Comparison of ENCODE assay signal across 14 mouse cellular contexts in the genomic region with DNA sequence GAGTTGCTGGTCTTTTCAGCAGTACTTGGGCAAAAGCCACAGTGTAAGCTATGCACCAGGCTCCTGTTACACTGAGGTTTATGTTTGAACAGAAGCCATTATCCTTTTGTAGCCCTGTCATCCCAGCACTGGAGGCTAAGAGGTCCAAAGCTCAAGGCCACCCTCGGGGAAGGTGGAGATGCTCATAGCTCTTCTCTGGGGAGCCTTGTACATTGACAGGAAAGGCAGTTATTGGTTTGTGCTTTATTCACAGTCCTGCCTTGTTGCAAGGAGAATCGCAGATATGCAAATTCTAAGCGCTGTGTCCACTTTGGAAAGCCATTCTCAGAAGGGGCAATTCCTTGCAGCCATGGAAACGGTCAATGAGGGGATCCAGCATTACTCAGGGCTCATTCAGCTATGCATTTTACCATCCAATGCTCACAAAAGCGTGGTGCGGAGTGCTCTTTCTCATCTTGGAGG.
A peak's percentile ranks its signal among the peaks of the same experiment; 100 is the strongest.
DNase-seq lines count a peak whose midpoint lies in the region; ATAC-seq lines count a peak whose summit lies in the region.
"Had no signal": no experiment of that assay in that cellular context is flagged by ENCODE, and none has a peak within 500 bp of the region (broad histone marks: within the 10 kb centered on the region; RNA-seq: fewer than 3 reads in every experiment).

No protein-coding gene starts in this region.

- H3K9me3 ChIP-seq in heart, embryonic 16.5 days (replicated peaks; ENCODE audit: control insufficient read depth, low read length), result no peaks in the 10 kb centered on the region
- no peaks in the 10 kb centered on the region for H3K9me3 ChIP-seq in heart, embryonic 11.5 days (replicated peaks; ENCODE audit: control insufficient read depth, low read length)
- no peaks in the 10 kb centered on the region for H3K9me3 ChIP-seq in forebrain, embryonic 16.5 days (ENCODE audit: control insufficient read depth, low read length)
- H3K9me3 ChIP-seq in midbrain, embryonic 10.5 days (replicated peaks), result no peaks in the 10 kb centered on the region
- H3K9me3 ChIP-seq in neural tube, embryonic 14.5 days (ENCODE audit: control insufficient read depth, low read length), result no peaks in the 10 kb centered on the region
- H3K9me3 ChIP-seq in kidney, embryonic 14.5 days (ENCODE audit: control insufficient read depth, low read length), result no peaks in the 10 kb centered on the region
- H3K9me3 ChIP-seq: heart, embryonic 12.5 days; liver, embryonic 12.5 days had no signal

- H3K27ac ChIP-seq in heart, embryonic 16.5 days (ENCODE audit: low read length), result peak overlapping the region; percentile 91
- no peak overlapping the region for H3K27ac ChIP-seq in heart, embryonic 11.5 days (ENCODE audit: low read depth, low read length)
- peak overlapping the region; percentile 66 for H3K27ac ChIP-seq in forebrain, embryonic 16.5 days (ENCODE audit: low read length)
- peak overlapping the region; percentile 82 for H3K27ac ChIP-seq in midbrain, embryonic 10.5 days (replicated peaks)
- H3K27ac ChIP-seq in neural tube, embryonic 14.5 days (ENCODE audit: low read depth, low read length), result no peak overlapping the region
- no peak overlapping the region for H3K27ac ChIP-seq in kidney, embryonic 14.5 days (ENCODE audit: low read depth, low read length)
- H3K27ac ChIP-seq: liver, embryonic 12.5 days; macrophage had no signal

- no peak overlapping the region for H3K4me3 ChIP-seq in heart, embryonic 16.5 days (ENCODE audit: low read length)
- H3K4me3 ChIP-seq in heart, embryonic 11.5 days (ENCODE audit: low read depth, low read length), result no peak overlapping the region
- no peak overlapping the region for H3K4me3 ChIP-seq in forebrain, embryonic 16.5 days (replicated peaks; ENCODE audit: low read length)
- no peak overlapping the region for H3K4me3 ChIP-seq in midbrain, embryonic 10.5 days
- H3K4me3 ChIP-seq in neural tube, embryonic 14.5 days (ENCODE audit: low read depth, low read length), result no peak overlapping the region
- no peak overlapping the region for H3K4me3 ChIP-seq in kidney, embryonic 14.5 days (ENCODE audit: low read length)
- H3K4me3 ChIP-seq: heart, embryonic 12.5 days; liver, embryonic 12.5 days had no signal

- 89% methylated on average over 6 of the region's 6 CpGs for WGBS in heart, embryonic 16.5 days
- WGBS in heart, embryonic 11.5 days (ENCODE audit: insufficient replicate concordance), result 84% methylated on average over 6 of the region's 6 CpGs
- WGBS in forebrain, embryonic 16.5 days, result 25% methylated on average over 6 of the region's 6 CpGs
- 37% methylated on average over 6 of the region's 6 CpGs for WGBS in midbrain, embryonic 10.5 days
- WGBS in neural tube, embryonic 14.5 days, result 17% methylated on average over 6 of the region's 6 CpGs
- 68% methylated on average over 6 of the region's 6 CpGs for WGBS in kidney, embryonic 14.5 days

- peaks cover 29% of the 10 kb centered on the region for H3K4me1 ChIP-seq in heart, embryonic 16.5 days (ENCODE audit: control insufficient read depth, insufficient read depth, low read length)
- H3K4me1 ChIP-seq in heart, embryonic 11.5 days (ENCODE audit: control insufficient read depth, insufficient read depth, low read length), result peaks cover 9% of the 10 kb centered on the region
- peaks cover 25% of the 10 kb centered on the region for H3K4me1 ChIP-seq in forebrain, embryonic 16.5 days (replicated peaks; ENCODE audit: control insufficient read depth, insufficient read depth, low read length)
- H3K4me1 ChIP-seq in midbrain, embryonic 10.5 days, result peaks cover 42% of the 10 kb centered on the region
- H3K4me1 ChIP-seq in neural tube, embryonic 14.5 days (ENCODE audit: control insufficient read depth, insufficient read depth, low read length), result peaks cover 9% of the 10 kb centered on the region; the same call in 1 of the 2 replicates
- H3K4me1 ChIP-seq in kidney, embryonic 14.5 days (ENCODE audit: control insufficient read depth, insufficient read depth, low read length), result no peaks in the 10 kb centered on the region
- H3K4me1 ChIP-seq: liver, embryonic 12.5 days had no signal

- ATAC-seq in heart, embryonic 16.5 days (replicated peaks; ENCODE audit: extremely low read depth, insufficient read depth, low FRiP score), result no peak
- no peak for ATAC-seq in heart, embryonic 11.5 days (replicated peaks; ENCODE audit: insufficient number of reproducible peaks, low FRiP score, low TSS enrichment)
- ATAC-seq in forebrain, embryonic 16.5 days, result peak; percentile 19; the same call in 1 of the 2 replicates
- peak; percentile 49; the same call in 1 of the 2 replicates for ATAC-seq in neural tube, embryonic 14.5 days (ENCODE audit: low read depth)
- ATAC-seq in kidney, embryonic 14.5 days (ENCODE audit: low FRiP score, low TSS enrichment), result no peak
- ATAC-seq: liver, embryonic 12.5 days had no signal

- H3K27me3 ChIP-seq in heart, embryonic 16.5 days (ENCODE audit: control insufficient read depth, insufficient read depth, low read length), result no peaks in the 10 kb centered on the region
- no peaks in the 10 kb centered on the region for H3K27me3 ChIP-seq in heart, embryonic 11.5 days (ENCODE audit: control insufficient read depth, insufficient read depth, low read length)
- H3K27me3 ChIP-seq in forebrain, embryonic 16.5 days (replicated peaks; ENCODE audit: control insufficient read depth, insufficient read depth, low read length), result no peaks in the 10 kb centered on the region
- H3K27me3 ChIP-seq in midbrain, embryonic 10.5 days (ENCODE audit: low read depth, poor library complexity, severe bottlenecking), result no peaks in the 10 kb centered on the region
- H3K27me3 ChIP-seq in neural tube, embryonic 14.5 days (ENCODE audit: control insufficient read depth, insufficient read depth, low read length), result no peaks in the 10 kb centered on the region
- no peaks in the 10 kb centered on the region for H3K27me3 ChIP-seq in kidney, embryonic 14.5 days (ENCODE audit: control insufficient read depth, insufficient read depth, low read length)
- H3K27me3 ChIP-seq: heart, embryonic 12.5 days; liver, embryonic 12.5 days had no signal

- peak overlapping the region; percentile 28 for H3K9ac ChIP-seq in heart, embryonic 16.5 days (ENCODE audit: low read length)
- no peak overlapping the region for H3K9ac ChIP-seq in heart, embryonic 11.5 days (ENCODE audit: low read depth, low read length)
- no peak overlapping the region for H3K9ac ChIP-seq in forebrain, embryonic 16.5 days (replicated peaks; ENCODE audit: low read depth, low read length)
- H3K9ac ChIP-seq in neural tube, embryonic 14.5 days (replicated peaks; ENCODE audit: low read depth, low read length), result no peak overlapping the region
- H3K9ac ChIP-seq in kidney, embryonic 14.5 days (ENCODE audit: low read depth, low read length), result no peak overlapping the region
- H3K9ac ChIP-seq: heart, embryonic 12.5 days; liver, embryonic 12.5 days had no signal

- peak; percentile 45 for DNase-seq in midbrain, embryonic 10.5 days (ENCODE audit: low spot score)
- no peak for DNase-seq in layer of hippocampus, adult 9-10 months (ENCODE audit: low spot score)
- no peak for DNase-seq in left cerebral cortex, adult 9 months (ENCODE audit: low spot score in 2 of 2)
- DNase-seq: B cell, adult 2 months; kidney, adult 9 months; thymus, adult 18-20 months had no signal

- no peak overlapping the region for H3K4me2 ChIP-seq in heart, embryonic 16.5 days (ENCODE audit: low read depth, low read length)
- no peak overlapping the region for H3K4me2 ChIP-seq in heart, embryonic 11.5 days
- H3K4me2 ChIP-seq in forebrain, embryonic 16.5 days (ENCODE audit: low read length), result no peak overlapping the region; the same call in 1 of the 2 replicates
- no peak overlapping the region for H3K4me2 ChIP-seq in neural tube, embryonic 14.5 days (ENCODE audit: low read depth, low read length)
- no peak overlapping the region for H3K4me2 ChIP-seq in kidney, embryonic 14.5 days (replicated peaks; ENCODE audit: low read depth, low read length)
- H3K4me2 ChIP-seq: heart, embryonic 12.5 days; liver, embryonic 12.5 days had no signal

- no peaks in the 10 kb centered on the region for H3K36me3 ChIP-seq in heart, embryonic 16.5 days (ENCODE audit: control insufficient read depth, insufficient read depth)
- H3K36me3 ChIP-seq in heart, embryonic 11.5 days (ENCODE audit: control insufficient read depth, insufficient read depth, low read length), result no peaks in the 10 kb centered on the region
- H3K36me3 ChIP-seq in forebrain, embryonic 16.5 days (ENCODE audit: control insufficient read depth, insufficient read depth), result no peaks in the 10 kb centered on the region
- H3K36me3 ChIP-seq in midbrain, embryonic 10.5 days, result no peaks in the 10 kb centered on the region
- H3K36me3 ChIP-seq in neural tube, embryonic 14.5 days (ENCODE audit: control insufficient read depth, insufficient read depth, low read length), result no peaks in the 10 kb centered on the region
- H3K36me3 ChIP-seq in kidney, embryonic 14.5 days (ENCODE audit: control insufficient read depth, insufficient read depth, low read length), result no peaks in the 10 kb centered on the region
- H3K36me3 ChIP-seq: heart, embryonic 12.5 days; liver, embryonic 12.5 days had no signal

Comparison
In these comparisons a context has a peak if more than half of its experiments do, and no peak if none do; other contexts are left out.
1. H3K27ac ChIP-seq: peak in heart, embryonic 16.5 days (single experiment), forebrain, embryonic 16.5 days (single experiment) and midbrain, embryonic 10.5 days (single experiment); none in heart, embryonic 11.5 days (single experiment), neural tube, embryonic 14.5 days (single experiment) and kidney, embryonic 14.5 days (single experiment).
2. ATAC-seq: peak in forebrain, embryonic 16.5 days (single experiment) and neural tube, embryonic 14.5 days (single experiment); none in heart, embryonic 16.5 days (single experiment), heart, embryonic 11.5 days (single experiment) and kidney, embryonic 14.5 days (single experiment).